Mouse (Mus musculus) heart, embryonic 16.5 days (tissue): ENCODE measurements around the gene Afg1l. TPM values are rescaled to one million over a fixed set of nuclear protein-coding genes. Genes with fewer than 3 reads are reported as not detected.

Source experiments
- ATAC-seq: fragments of 200-750 bp; cut with Nextera tagmentation; replicated peaks from 2 replicates; pipeline ENCODE4 v1.8.0; 2017; ENCODE audit warnings: moderate number of reproducible peaks; ENCODE audit not compliant: insufficient read depth, low FRiP score; ENCODE audit errors: extremely low read depth
- H3K27ac ChIP-seq: fragments of 300-500 bp; sonication (generic); 2 replicates; pipeline ENCODE4 v1.5.1; 2014; ENCODE audit warnings: mild to moderate bottlenecking, low read length, control low read depth, moderate library complexity
- H3K27me3 ChIP-seq: fragments of 300-500 bp; sonication (generic); 2 replicates; pipeline ENCODE4 v1.6.1; 2014; ENCODE audit warnings: low read length, mixed read lengths; ENCODE audit not compliant: control insufficient read depth, insufficient read depth
- H3K36me3 ChIP-seq: fragments of 300-500 bp; sonication (generic); 2 replicates; pipeline ENCODE4 v1.6.1; 2014; ENCODE audit not compliant: control insufficient read depth, insufficient read depth
- H3K4me1 ChIP-seq: fragments of 300-500 bp; sonication (generic); 2 replicates; pipeline ENCODE4 v1.6.1; 2014; ENCODE audit warnings: low read length, mixed read lengths; ENCODE audit not compliant: control insufficient read depth, insufficient read depth
- H3K4me2 ChIP-seq: fragments of 300-500 bp; sonication (generic); 2 replicates; pipeline ENCODE4 v1.6.1; 2014; ENCODE audit warnings: low read depth, mild to moderate bottlenecking, control low read depth, low read length
- H3K4me3 ChIP-seq: fragments of 300-500 bp; sonication (generic); 2 replicates; pipeline ENCODE4 v1.5.1; 2014; ENCODE audit warnings: mild to moderate bottlenecking, control low read depth, low read length
- H3K9ac ChIP-seq: fragments of 300-500 bp; sonication (generic); 2 replicates; pipeline ENCODE4 v1.6.1; 2014; ENCODE audit warnings: low read length, control low read depth
- H3K9me3 ChIP-seq: fragments of 300-500 bp; sonication (generic); replicated peaks from 2 replicates; pipeline ENCODE4 v1.6.1; 2016; ENCODE audit warnings: low read length; ENCODE audit not compliant: control insufficient read depth
- WGBS: fragments of 180-500 bp; shearing (Covaris S2); extraction: QIAGEN DNeasy Blood & Tissue Kit; methylation state at CpG from one replicate; pipeline ENCODE4 v1.1.7; 2014; 5-methylcytosine and 5-hydroxymethylcytosine counted together
- polyA plus RNA-seq: library from polyadenylated mRNA; unstranded; fragments of >200 nt; fragmentation: Nextera tagmentation; extraction: Ambion mirVana; gene quantifications from 2 replicates; pipeline ENCODE4 v1.2.1, GENCODE M21; 2015

Gene Afg1l
- polyA plus RNA-seq, 1 experiment from 2014 or later = 22.1 TPM

- WGBS = 84% methylated on average over 10 of the region's 10 CpGs
- H3K27me3 ChIP-seq = no peaks in the 10 kb centered on the region
- no peaks in the 10 kb centered on the region for H3K9me3 ChIP-seq
Observed at GRCm38 (mm10) chr10:42417530-42418174, 60.7 kb downstream of the Afg1l start.

GRCm38 (mm10) chr10:42415821-42416470, 62.4 kb downstream of the Afg1l start:
- H3K9me3 ChIP-seq = no peaks in the 10 kb centered on the region
- no peaks in the 10 kb centered on the region for H3K27me3 ChIP-seq
- ATAC-seq = no peak
- no peaks in the 10 kb centered on the region; the same call in 1 of the 2 replicates for H3K36me3 ChIP-seq
- WGBS = 85% methylated on average over 4 of the region's 4 CpGs
- H3K27ac ChIP-seq = no peak overlapping the region
- peaks cover 7% of the 10 kb centered on the region for H3K4me1 ChIP-seq
- no peak overlapping the region for H3K4me3 ChIP-seq
- no peak overlapping the region for H3K9ac ChIP-seq
- no peak overlapping the region for H3K4me2 ChIP-seq

More at GRCm38 (mm10) chr10:42417530-42418174, 60.7 kb downstream of the Afg1l start:
- ATAC-seq = no peak
- H3K27ac ChIP-seq = no peak overlapping the region
- no peaks in the 10 kb centered on the region for H3K4me1 ChIP-seq
- no peaks in the 10 kb centered on the region; the same call in 1 of the 2 replicates for H3K36me3 ChIP-seq
- H3K4me3 ChIP-seq = no peak overlapping the region
- no peak overlapping the region for H3K4me2 ChIP-seq
- no peak overlapping the region for H3K9ac ChIP-seq

GRCm38 (mm10) chr10:42410748-42411537, 67.4 kb downstream of the Afg1l start:
- WGBS = 28% methylated on average over 6 of the region's 6 CpGs
- ATAC-seq = peak; percentile 89
- H3K4me3 ChIP-seq = no peak overlapping the region
- H3K36me3 ChIP-seq = peaks cover 3% of the 10 kb centered on the region; the same call in 1 of the 2 replicates
- H3K4me2 ChIP-seq = peak overlapping the region; percentile 33
- no peak overlapping the region for H3K9ac ChIP-seq
- H3K27me3 ChIP-seq = no peaks in the 10 kb centered on the region
- H3K27ac ChIP-seq = peak overlapping the region; percentile 83
- peaks cover 11% of the 10 kb centered on the region for H3K4me1 ChIP-seq
- no peaks in the 10 kb centered on the region for H3K9me3 ChIP-seq

- no peak for ATAC-seq
- no peak overlapping the region for H3K4me3 ChIP-seq
- H3K9me3 ChIP-seq = no peaks in the 10 kb centered on the region
- H3K9ac ChIP-seq = no peak overlapping the region
- H3K4me2 ChIP-seq = no peak overlapping the region
- 67% methylated on average over 11 of the region's 11 CpGs for WGBS
- no peaks in the 10 kb centered on the region for H3K27me3 ChIP-seq
- H3K36me3 ChIP-seq = peaks cover 5% of the 10 kb centered on the region
- H3K4me1 ChIP-seq = no peaks in the 10 kb centered on the region
- H3K27ac ChIP-seq = no peak overlapping the region
Observed at GRCm38 (mm10) chr10:42390436-42390835, 87.9 kb downstream of the Afg1l start.

- Histone ChIP-seq H3K9ac (no peak overlapping the region), H3K36me3 (peaks cover 3% of the 10 kb centered on the region; the same call in 1 of the 2 replicates), H3K4me1 (no peaks in the 10 kb centered on the region), H3K4me2 (no peak overlapping the region), H3K9me3 (no peaks in the 10 kb centered on the region), H3K4me3 (no peak overlapping the region), H3K27ac (no peak overlapping the region), H3K27me3 (no peaks in the 10 kb centered on the region)
- no peak for ATAC-seq
Observed at GRCm38 (mm10) chr10:42388181-42388580, 90.2 kb downstream of the Afg1l start.

- 80% methylated on average over 13 of the region's 13 CpGs for WGBS
- Histone ChIP-seq H3K4me2 (no peak overlapping the region), H3K27me3 (no peaks in the 10 kb centered on the region), H3K36me3 (no peaks in the 10 kb centered on the region), H3K4me1 (no peaks in the 10 kb centered on the region), H3K4me3 (no peak overlapping the region), H3K27ac (no peak overlapping the region), H3K9me3 (no peaks in the 10 kb centered on the region), H3K9ac (no peak overlapping the region)
- no peak for ATAC-seq
Observed at GRCm38 (mm10) chr10:42384946-42385644, 93.3 kb downstream of the Afg1l start.

GRCm38 (mm10) chr10:42383708-42384107, 94.7 kb downstream of the Afg1l start:
- no peaks in the 10 kb centered on the region for H3K9me3 ChIP-seq
- WGBS = 49% methylated on average over 6 of the region's 6 CpGs
- H3K9ac ChIP-seq = no peak overlapping the region
- no peak overlapping the region for H3K4me2 ChIP-seq
- no peak overlapping the region for H3K4me3 ChIP-seq
- H3K27me3 ChIP-seq = no peaks in the 10 kb centered on the region
- no peaks in the 10 kb centered on the region for H3K4me1 ChIP-seq
- no peaks in the 10 kb centered on the region for H3K36me3 ChIP-seq
- no peak for ATAC-seq
- H3K27ac ChIP-seq = no peak overlapping the region

- ATAC-seq = no peak
- Histone ChIP-seq H3K27ac (no peak overlapping the region), H3K4me1 (no peaks in the 10 kb centered on the region), H3K27me3 (no peaks in the 10 kb centered on the region), H3K4me3 (no peak overlapping the region), H3K36me3 (peaks cover 4% of the 10 kb centered on the region; the same call in 1 of the 2 replicates), H3K9ac (no peak overlapping the region), H3K4me2 (no peak overlapping the region), H3K9me3 (peaks cover 7% of the 10 kb centered on the region)
- WGBS = 83% methylated on average over 10 of the region's 10 CpGs
Observed at GRCm38 (mm10) chr10:42364216-42364615, 114.1 kb downstream of the Afg1l start.
